Mouse (Mus musculus) ES-E14 (cell line): ENCODE measurements around the gene Nrn1l. TPM values are rescaled to one million over a fixed set of nuclear protein-coding genes. Genes with fewer than 3 reads are reported as not detected.

Experiments
- DNase-seq: peaks from one replicate; pipeline ENCODE4 v3.0.0-alpha.2; 2013; ENCODE audit warnings: low read depth, low spot score
- H3K27ac ChIP-seq: 2 replicates; pipeline ENCODE4 v1.5.1; 2012; ENCODE audit warnings: low read depth, mild to moderate bottlenecking, low read length, moderate library complexity, mixed read lengths; ENCODE audit not compliant: poor library complexity, insufficient read depth, severe bottlenecking
- H3K36me3 ChIP-seq: 2 replicates; pipeline ENCODE4 v1.6.1; 2012; ENCODE audit warnings: mild to moderate bottlenecking, low read length, moderate library complexity, mixed read lengths; ENCODE audit not compliant: control insufficient read depth, poor library complexity, insufficient read depth, severe bottlenecking
- H3K4me1 ChIP-seq, 2 experiments: fragments of 150-350 bp in 1 of 2; sonication (generic) in 1 of 2; 2 replicates each; pipeline ENCODE4 v1.6.1; 2012; ENCODE audit warnings: low read length in 2 of 2, mild to moderate bottlenecking in 1 of 2, mixed read lengths in 1 of 2; ENCODE audit not compliant: control insufficient read depth in 2 of 2, insufficient read depth in 2 of 2, poor library complexity in 1 of 2
- H3K4me3 ChIP-seq, 2 experiments: fragments of 150-350 bp in 1 of 2; sonication (generic) in 1 of 2; 2 replicates each; pipeline ENCODE4 v1.5.1; 2012; ENCODE audit warnings: low read length in 2 of 2, low read depth in 1 of 2, mild to moderate bottlenecking in 1 of 2, mixed read lengths in 1 of 2; ENCODE audit not compliant: insufficient read depth in 1 of 2, poor library complexity in 1 of 2, severe bottlenecking in 1 of 2
- H3K9ac ChIP-seq: 2 replicates; pipeline ENCODE4 v1.6.1; 2012; ENCODE audit warnings: low read depth, mild to moderate bottlenecking, low read length, mixed read lengths; ENCODE audit not compliant: poor library complexity, insufficient read depth, severe bottlenecking
- H3K9me3 ChIP-seq: fragments of 150-350 bp; sonication (generic); 2 replicates; pipeline ENCODE4 v1.6.1; 2012; ENCODE audit warnings: low read depth, mild to moderate bottlenecking, low read length; ENCODE audit not compliant: control insufficient read depth, insufficient read depth
- CHD2 ChIP-seq: IDR thresholded peaks from 2 replicates; pipeline ENCODE4 v1.6.1; 2014; ENCODE audit warnings: mild to moderate bottlenecking, low read depth, low read length, inconsistent platforms
- HCFC1 ChIP-seq: IDR thresholded peaks from 2 replicates; pipeline ENCODE4 v1.6.1; 2012; ENCODE audit warnings: low read length, inconsistent platforms, borderline replicate concordance; ENCODE audit not compliant: insufficient read depth
- MAFK ChIP-seq: IDR thresholded peaks from 2 replicates; pipeline ENCODE4 v1.6.1; 2014; ENCODE audit warnings: mild to moderate bottlenecking, low read depth, low read length, inconsistent platforms; ENCODE audit not compliant: insufficient read depth
- ZC3H11A ChIP-seq: IDR thresholded peaks from 2 replicates; pipeline ENCODE4 v1.6.1; 2012; ENCODE audit warnings: low read depth, mild to moderate bottlenecking, inconsistent platforms, low read length, borderline replicate concordance
- ZNF384 ChIP-seq: IDR thresholded peaks from 2 replicates; pipeline ENCODE4 v1.6.1; 2012; ENCODE audit warnings: low read depth, low read length, inconsistent platforms
- in situ Hi-C, 2 experiments: fragments of 600-800 bp; cut with MboI; formaldehyde crosslinking; loops; one replicate each; pipeline ENCODE4 v1.15.1; 2025; ENCODE audit warnings: low sequenced_read_pairs in 2 of 2, inconsistent platforms in 1 of 2; ENCODE audit not compliant: unreplicated experiment in 2 of 2
- total RNA-seq: library from RNA; depleted of rRNA; stranded (reverse); fragments of 300-350 nt; gene quantifications from 2 replicates; pipeline ENCODE4 v1.2.3, GENCODE M21; 2012; rRNA removed

Gene Nrn1l
- 2.1 and 2.7 TPM in 2 replicates for total RNA-seq

- H3K4me3 ChIP-seq, result peak within 1 kb of the TSS; percentile 17 to 38; a peak in 2 of 4 replicates
- TF ChIP-seq ZC3H11A (no peak), ZNF384 (no peak), MAFK (no peak), CHD2 (no peak), HCFC1 (no peak)
- no peak within 1 kb of the TSS for H3K27ac ChIP-seq
- in situ Hi-C loops, result no loop called here
- H3K4me1 ChIP-seq, result peaks cover 0 to 10% of the 10 kb centered on the region in 2 experiments; a peak in 1 of 4 replicates
- peak; percentile 85 for DNase-seq
- H3K9me3 ChIP-seq, result no peaks in the 10 kb centered on the region
- 0 out of 2 replicates have a peak within 1 kb of the TSS, but pooled peaks have one; percentile 26 for H3K9ac ChIP-seq
- peaks cover 34% of the 10 kb centered on the region for H3K36me3 ChIP-seq
Observed at GRCm38 (mm10) chr8:105893339-105893738, at the start of gene Nrn1l. Gene Nrn1l, plus strand, starts transcription at chr8:105893567.

GRCm38 (mm10) chr8:105846678-105847077 lies 46.7 kb upstream of the Nrn1l start:
- no peak overlapping the region for H3K4me3 ChIP-seq
- no peak for DNase-seq
- no peaks in the 10 kb centered on the region for H3K9me3 ChIP-seq
- in situ Hi-C loops, result no loop called here
- TF ChIP-seq CHD2, result no peak
- TF ChIP-seq ZC3H11A, result no peak
- TF ChIP-seq HCFC1, result no peak
- no peak for TF ChIP-seq MAFK
- TF ChIP-seq ZNF384, result no peak
- peaks cover 2 to 6% of the 10 kb centered on the region in 2 experiments; a peak in 1 of 4 replicates for H3K4me1 ChIP-seq
- H3K9ac ChIP-seq, result no peak overlapping the region
- peaks cover 52% of the 10 kb centered on the region for H3K36me3 ChIP-seq
- H3K27ac ChIP-seq, result no peak overlapping the region

GRCm38 (mm10) chr8:105850014-105850413 lies 43.4 kb upstream of the Nrn1l start:
- in situ Hi-C loops, result no loop called here
- DNase-seq, result no peak
- H3K9ac ChIP-seq, result peak overlapping the region; percentile 56; the same call in 1 of the 2 replicates
- TF ChIP-seq HCFC1 (no peak), ZC3H11A (no peak), MAFK (no peak), CHD2 (no peak), ZNF384 (peak; percentile 85)
- peaks cover 2 to 6% of the 10 kb centered on the region in 2 experiments; a peak in 1 of 4 replicates for H3K4me1 ChIP-seq
- no peaks in the 10 kb centered on the region for H3K9me3 ChIP-seq
- peak overlapping the region; percentile 45 to 89; a peak in 3 of 4 replicates for H3K4me3 ChIP-seq
- H3K27ac ChIP-seq, result no peak overlapping the region
- H3K36me3 ChIP-seq, result peaks cover 38% of the 10 kb centered on the region

- TF ChIP-seq HCFC1 (no peak), ZC3H11A (no peak), CHD2 (no peak), MAFK (no peak), ZNF384 (no peak)
- Histone ChIP-seq H3K9me3 (no peaks in the 10 kb centered on the region), H3K9ac (peak overlapping the region; percentile 56), H3K4me3 (peak overlapping the region; percentile 45 to 89), H3K36me3 (peaks cover 33% of the 10 kb centered on the region), H3K4me1 (peaks cover 2 to 6% of the 10 kb centered on the region in 2 experiments; a peak in 1 of 4 replicates), H3K27ac (0 out of 2 replicates have a peak overlapping the region, but pooled peaks have one; percentile 23)
- no peak for DNase-seq
- in situ Hi-C loops, result no loop called here
Observed at GRCm38 (mm10) chr8:105850611-105851010, 42.8 kb upstream of the Nrn1l start.

- peak overlapping the region; percentile 81 to 89 for H3K4me3 ChIP-seq
- peaks cover 4 to 13% of the 10 kb centered on the region in 2 experiments; a peak in 3 of 4 replicates for H3K4me1 ChIP-seq
- TF ChIP-seq MAFK (no peak), HCFC1 (peak; percentile 98), CHD2 (peak; percentile 100), ZNF384 (peak; percentile 22; the same call in 1 of the 2 replicates), ZC3H11A (no peak)
- H3K9ac ChIP-seq, result peak overlapping the region; percentile 88
- in situ Hi-C loops, result no loop called here
- peak; percentile 90 for DNase-seq
- H3K36me3 ChIP-seq, result peaks cover 24% of the 10 kb centered on the region
- peak overlapping the region; percentile 28 for H3K27ac ChIP-seq
- no peaks in the 10 kb centered on the region for H3K9me3 ChIP-seq
Observed at GRCm38 (mm10) chr8:105851651-105852143, 41.7 kb upstream of the Nrn1l start.
